Mouse (Mus musculus) fibroblast of lung, adult 2 months (primary cell): ENCODE data around the gene Prtn3.

Experiments used
- DNase-seq: peaks from one replicate; pipeline ENCODE4 v3.0.0-alpha.2; 2011; ENCODE audit warnings: low read depth

The Prtn3 gene

GRCm38 (mm10) chr10:79928030-79928694 lies 53.9 kb downstream of the Prtn3 start:
- DNase-seq = no peak

GRCm38 (mm10) chr10:79928907-79929701 lies 54.8 kb downstream of the Prtn3 start:
- no peak for DNase-seq

GRCm38 (mm10) chr10:79929967-79930825 lies 55.9 kb downstream of the Prtn3 start:
- no peak for DNase-seq

- no peak for DNase-seq
These were observed 56.5 kb downstream of the Prtn3 start for GRCm38 (mm10) chr10:79930826-79931186.

GRCm38 (mm10) chr10:79931797-79932196 lies 57.5 kb downstream of the Prtn3 start:
- no peak for DNase-seq

- peak; percentile 59 for DNase-seq
These were observed 58.5 kb downstream of the Prtn3 start for GRCm38 (mm10) chr10:79932736-79933135.
